Mouse (Mus musculus) olfactory bulb, adult 2 months (tissue): ENCODE measurements around the gene Efcab9.

Experiments
- CTCF ChIP-seq: fragments of 200-500 bp; IDR thresholded peaks from 2 replicates; pipeline ENCODE4 v1.5.1; 2012; ENCODE audit warnings: low read depth, mild to moderate bottlenecking, low read length, moderate library complexity; ENCODE audit not compliant: insufficient read depth
- POLR2A ChIP-seq: fragments of 200-500 bp; IDR thresholded peaks from 2 replicates; pipeline ENCODE4 v1.6.1; 2012; ENCODE audit warnings: mild to moderate bottlenecking, low read depth, low read length, moderate library complexity; ENCODE audit not compliant: insufficient read depth

- TF ChIP-seq POLR2A (no peak), CTCF (no peak)
These were observed 10.6 kb downstream of the Efcab9 start for GRCm38 (mm10) chr11:32521246-32521645.
